Mouse (Mus musculus) left cerebral cortex, adult 9 months (tissue): ENCODE measurements at regions not wholly inside any gene's neighbourhood (a gene's known extent, or its start where the extent isn't known, plus 50 kb on each side); places are given as distances from the start of the nearest gene placed in this dataset.
A peak's percentile ranks its signal among the peaks of the same experiment; 100 is the strongest.

Experiments used
- DNase-seq, 2 experiments: peaks; one replicate each; pipeline ENCODE4 v3.0.0; 2022; ENCODE audit warnings: low spot score in 2 of 2

- DNase-seq = no peak
These were observed 99.1 kb upstream of the Map4k3 start for GRCm38 (mm10) chr17:80827361-80827760.

GRCm38 (mm10) chr17:80825971-80826730 lies 97.9 kb upstream of the Map4k3 start:
- DNase-seq = no peak

GRCm38 (mm10) chr17:80825518-80825901 lies 97.2 kb upstream of the Map4k3 start:
- no peak for DNase-seq

DNA sequence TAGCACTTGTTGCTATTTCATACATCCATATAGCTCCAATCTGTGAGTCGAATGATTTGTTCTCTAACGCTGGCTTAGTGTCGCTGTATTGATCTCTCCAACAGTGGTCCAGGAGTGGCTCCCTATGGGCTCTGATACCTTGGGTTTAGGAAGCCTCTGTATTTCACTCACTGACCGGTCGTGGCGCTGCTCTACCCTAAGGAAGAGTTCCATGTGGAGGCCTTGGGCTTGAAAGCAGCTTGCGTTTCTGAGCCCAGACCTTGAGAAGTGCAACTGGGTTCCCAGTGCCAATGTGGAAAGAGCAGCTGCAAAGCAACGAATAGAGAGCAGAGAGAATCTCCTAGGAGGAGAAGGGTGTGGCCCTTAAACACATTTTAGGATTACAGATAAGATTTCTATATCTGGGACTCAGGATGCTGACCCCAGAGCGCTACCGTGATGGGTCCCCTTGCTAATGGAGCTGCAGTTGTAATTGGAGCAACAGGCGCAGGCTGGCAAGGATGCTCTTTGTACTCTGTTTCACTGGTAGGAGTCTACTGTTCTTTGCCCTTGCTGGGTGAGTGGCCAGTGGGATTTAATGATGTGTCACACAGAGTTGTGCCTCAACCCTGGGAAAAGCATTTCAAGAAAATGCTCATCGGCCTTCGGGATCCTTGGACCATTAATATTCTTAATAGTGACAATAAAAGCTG lies 96.7 kb upstream of the Map4k3 start:
- DNase-seq = no peak

- no peak for DNase-seq
These were observed 96.0 kb upstream of the Map4k3 start for GRCm38 (mm10) chr17:80824261-80824660.

DNA sequence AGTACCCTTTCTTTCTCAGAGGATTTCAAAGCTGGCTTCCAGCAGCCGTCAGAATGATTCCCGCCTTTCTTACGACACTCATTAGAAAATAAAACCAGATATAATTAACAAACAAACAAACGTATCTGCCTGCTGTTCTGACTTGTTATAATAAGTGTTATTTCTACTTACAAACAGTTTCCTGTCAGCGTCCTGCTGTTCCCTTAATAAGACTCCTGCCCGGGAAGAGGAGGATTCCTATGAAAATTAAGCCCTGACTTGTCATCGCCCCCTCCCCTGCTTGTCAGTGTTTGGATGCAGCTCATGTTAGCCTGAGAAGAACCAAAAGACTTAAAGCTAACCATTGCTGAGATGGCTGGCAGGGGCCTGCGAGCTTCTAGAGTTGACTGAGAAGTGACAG lies 92.6 kb upstream of the Map4k3 start:
- DNase-seq = no peak

GRCm38 (mm10) chr17:80818477-80819028 lies 90.3 kb upstream of the Map4k3 start:
- no peak for DNase-seq

DNA sequence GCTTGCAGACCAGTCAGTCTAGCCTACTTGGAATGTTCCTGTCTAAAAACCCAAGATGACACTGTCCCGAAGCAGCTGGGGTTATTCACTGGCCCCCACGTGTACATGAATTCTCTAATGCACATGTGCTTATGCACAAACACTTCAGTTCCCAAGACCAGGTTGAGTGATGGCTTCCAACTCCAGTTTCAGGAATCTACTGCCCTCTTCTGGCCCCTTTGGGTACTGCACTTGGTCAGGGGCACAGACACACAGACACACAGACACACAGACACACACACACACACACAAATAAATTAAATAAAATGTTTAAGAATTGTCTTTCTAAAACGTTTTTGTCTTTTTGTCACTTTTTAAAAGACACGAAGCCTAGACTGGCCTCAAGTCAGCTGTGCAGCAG lies 87.5 kb upstream of the Map4k3 start:
- DNase-seq = no peak

DNA sequence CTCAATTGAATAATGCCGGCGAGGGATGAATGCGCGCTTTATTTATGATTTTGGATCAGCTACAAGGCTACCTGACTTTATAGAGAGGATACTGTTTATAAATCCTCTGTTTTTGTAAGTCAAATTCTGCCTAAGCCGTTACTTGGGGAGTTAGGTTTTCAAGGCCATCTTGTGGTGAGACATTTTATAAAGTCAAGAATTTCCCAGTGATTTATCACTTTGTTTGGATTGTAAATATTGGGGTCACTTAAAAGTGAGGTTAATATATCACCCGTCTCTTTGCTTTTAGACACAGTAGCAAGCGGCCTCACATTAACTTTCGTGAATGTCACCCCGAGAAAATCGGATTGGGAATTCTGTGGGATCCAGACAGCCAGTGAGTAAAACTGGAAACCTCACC lies 84.9 kb upstream of the Map4k3 start:
- DNase-seq = no peak

DNA sequence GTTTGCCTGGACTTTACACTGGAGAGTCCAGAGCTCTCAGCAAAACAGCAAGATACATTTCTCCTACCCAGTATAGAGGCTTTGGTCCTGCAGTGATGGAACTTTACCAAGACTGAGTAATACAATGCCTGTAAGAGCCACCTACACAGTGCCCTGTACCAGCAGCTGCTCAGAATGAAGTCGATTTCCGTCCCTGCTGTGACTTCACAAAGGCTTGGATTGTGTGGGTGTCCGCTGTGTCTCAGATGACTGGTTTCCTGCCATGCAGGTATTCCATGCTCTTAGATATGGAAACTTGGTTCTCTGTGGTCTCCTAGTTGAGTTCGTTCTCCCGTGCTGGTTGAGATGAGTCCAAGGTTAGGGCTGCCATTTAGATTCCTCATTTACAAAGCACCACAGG lies 81.0 kb upstream of the Map4k3 start:
- peak in 1 of 2 experiments; percentile 61 for DNase-seq

GRCm38 (mm10) chr17:80808069-80808468 lies 79.8 kb upstream of the Map4k3 start:
- DNase-seq = no peak

DNA sequence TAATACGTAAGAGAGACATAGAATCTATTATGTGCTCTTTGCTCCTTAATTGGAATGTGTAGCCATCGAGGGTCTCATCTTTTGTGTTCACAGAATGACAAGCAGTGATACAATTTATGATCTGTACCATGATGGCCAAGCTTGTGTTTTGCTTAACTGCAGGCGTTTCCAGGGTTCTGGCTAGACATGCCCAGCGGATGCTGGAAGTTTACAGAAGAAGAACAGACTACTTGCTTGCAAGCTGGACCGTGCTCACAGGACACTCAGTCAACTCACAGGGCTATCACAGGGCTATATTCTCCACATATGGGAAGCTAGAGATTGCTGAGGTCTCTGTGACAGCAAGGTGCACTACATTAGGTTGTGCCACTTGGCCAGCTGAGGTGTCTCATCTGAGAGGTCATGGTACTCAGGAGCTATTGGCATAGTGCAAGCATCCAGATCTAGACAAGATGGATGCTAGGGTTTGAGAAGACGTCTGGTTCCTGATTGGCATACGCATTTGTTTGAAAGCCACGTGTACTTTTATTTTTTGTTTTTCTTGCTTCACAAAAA lies 75.2 kb upstream of the Map4k3 start:
- DNase-seq = no peak

DNA sequence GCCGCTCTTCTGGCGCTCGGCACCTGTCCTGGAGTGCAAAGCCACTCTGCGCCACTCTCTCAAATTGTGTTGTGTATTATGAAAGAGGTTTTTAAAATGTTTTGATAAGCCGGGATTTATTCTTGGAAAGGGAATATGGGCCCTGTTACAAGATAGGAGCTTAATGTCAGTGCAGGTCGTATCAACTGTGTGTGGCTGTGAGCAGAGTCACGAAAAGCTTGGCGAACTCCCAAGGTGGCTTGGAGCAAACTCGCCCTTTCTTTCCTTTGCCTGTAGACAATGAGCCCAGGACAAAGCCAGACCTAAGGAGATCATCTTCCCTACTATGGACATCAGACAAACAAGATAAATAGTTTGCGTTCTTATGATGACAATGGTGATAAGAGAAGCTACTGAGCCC lies 74.3 kb upstream of the Map4k3 start:
- DNase-seq = no peak

GRCm38 (mm10) chr17:80801991-80802390 lies 73.7 kb upstream of the Map4k3 start:
- peak in 1 of 2 experiments; percentile 67 for DNase-seq

DNA sequence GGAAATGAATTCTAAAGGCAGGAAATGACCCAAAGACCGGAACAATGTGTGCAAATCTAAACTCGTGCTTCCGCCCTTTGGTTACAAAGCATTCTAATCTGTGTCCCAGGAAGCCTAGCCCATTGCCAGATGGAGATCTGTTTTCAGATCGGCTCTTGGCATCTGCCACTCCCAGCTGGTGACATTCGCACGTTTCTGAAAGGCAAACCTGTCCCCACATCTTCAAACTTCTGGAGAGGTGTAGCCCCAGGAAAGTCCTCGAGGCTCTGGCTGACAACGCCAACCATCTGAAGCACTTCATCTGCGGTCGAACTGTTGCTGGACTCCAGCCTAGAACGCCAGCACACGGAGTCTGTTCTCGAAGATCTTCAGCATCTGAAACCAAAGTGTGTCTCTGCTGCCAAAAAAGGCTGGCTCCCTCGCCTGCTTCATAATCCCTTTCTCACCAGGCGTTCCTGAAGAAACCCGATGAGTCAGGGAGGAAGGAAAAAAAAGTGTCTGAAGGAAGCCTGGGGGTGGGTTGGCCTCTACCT lies 73.2 kb upstream of the Map4k3 start:
- peak; percentile 77 to 90 for DNase-seq

DNA sequence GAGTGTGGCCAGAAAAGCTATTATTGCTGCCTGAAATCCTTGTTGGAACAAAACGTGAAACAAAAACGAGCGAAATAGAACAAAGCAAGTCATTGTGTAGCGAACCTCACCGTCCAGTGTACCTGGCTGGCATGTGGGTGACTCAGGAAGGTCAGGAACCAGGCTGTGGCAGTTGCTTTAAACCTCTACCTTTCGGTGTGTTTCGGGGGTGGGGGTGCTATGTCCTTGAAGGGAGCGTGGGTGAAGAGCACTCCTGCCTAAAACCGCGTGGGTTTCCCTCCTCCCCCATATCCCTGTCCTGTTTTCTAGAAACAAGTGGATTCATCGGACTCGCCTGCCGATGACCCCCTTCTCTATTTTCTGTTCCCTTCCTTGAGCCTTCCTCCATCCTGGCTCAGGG lies 72.6 kb upstream of the Map4k3 start:
- DNase-seq = no peak

DNA sequence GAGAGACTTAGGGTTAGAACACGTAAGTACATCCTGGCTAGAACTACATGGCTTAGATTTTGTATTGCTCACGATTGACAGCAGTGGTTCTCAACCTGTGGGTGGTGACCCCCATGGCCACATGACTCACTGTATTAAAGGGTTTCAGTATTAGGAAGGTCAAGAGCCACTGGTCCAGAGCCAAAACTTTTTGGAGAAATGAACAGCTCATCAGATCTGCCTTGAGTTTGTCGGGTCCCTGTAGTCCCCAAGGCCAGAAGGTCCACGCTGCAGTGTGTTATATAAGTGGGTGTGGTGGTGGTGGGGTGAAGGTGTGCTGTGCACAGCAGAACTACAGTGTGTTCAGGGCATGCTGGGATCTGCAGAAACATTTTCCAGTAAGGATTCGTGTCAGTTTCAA lies 72.2 kb upstream of the Map4k3 start:
- no peak for DNase-seq

DNA sequence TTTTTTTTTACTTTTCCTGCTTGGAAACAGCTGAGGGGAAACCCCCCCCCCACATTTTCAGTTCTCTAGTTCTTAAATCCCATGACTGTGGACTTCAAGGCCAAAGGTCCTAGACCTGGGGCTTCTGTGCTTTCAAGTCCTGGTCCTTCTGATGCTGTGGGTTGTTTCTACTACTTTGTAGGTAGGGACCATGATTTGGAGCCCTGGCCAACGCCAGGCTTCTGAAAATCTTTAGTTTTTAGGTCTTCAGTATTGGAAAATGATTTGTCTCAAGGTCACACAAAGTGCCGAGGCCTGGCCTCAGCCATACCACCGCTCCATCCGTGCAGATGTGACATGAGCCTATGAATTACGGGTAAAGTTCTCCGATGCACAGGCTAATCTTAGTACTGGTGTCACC lies 70.8 kb upstream of the Map4k3 start:
- no peak for DNase-seq

DNA sequence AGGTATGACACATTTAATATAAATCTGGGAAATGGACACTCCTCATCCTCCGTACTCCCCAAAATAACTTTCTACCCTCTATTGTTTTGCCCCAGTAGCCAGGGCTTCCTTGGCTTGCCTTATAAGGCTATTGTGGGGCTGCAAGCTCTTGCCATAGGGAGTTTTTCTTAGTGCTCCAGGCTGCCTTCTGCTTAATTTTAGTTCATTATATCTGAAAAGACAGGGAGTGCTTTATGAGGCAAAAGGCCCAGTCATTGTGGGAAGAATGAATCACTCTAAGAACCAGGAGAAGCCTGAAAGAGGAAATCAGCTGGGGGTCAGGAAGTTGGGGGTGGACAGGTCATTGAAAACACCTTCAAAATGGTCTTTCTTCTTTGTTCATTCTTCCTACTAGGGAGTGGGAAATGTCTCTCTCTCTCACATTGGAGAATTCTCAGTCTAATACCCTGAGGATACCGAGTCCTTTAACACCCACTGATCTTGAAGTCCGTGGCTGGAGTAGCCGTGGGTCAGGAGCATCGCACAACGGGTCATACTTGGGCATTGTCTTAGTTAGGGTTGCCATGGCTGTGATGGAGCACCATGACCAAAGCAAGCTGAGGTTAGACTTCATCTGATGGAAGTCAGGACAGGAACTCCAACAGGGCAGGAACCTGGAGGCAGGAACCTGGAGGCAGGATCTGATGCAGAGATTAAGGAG lies 70.1 kb upstream of the Map4k3 start:
- DNase-seq = no peak

DNA sequence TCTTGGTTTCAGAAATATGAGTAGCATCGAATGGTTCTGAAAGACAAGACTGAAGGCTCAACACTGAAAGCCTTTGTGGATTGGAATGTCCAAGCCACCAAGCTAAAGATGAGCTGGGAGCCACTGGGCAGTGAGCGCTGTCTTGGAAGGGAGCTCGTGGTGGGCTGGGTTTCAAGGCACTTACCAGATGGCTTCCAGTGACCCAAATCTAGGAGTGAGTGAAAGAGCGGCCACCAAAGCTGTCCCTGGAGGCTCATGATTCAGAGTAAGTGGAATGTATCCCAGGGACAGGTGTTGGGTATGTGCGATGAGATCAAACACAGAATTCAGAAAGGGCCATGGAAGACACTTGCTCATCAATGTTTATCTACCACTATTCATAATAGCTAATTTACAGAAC lies 68.5 kb upstream of the Map4k3 start:
- DNase-seq = no peak

- DNase-seq = no peak
These were observed 68.1 kb upstream of the Map4k3 start for GRCm38 (mm10) chr17:80796386-80796785.
